Mouse (Mus musculus) ES-E14 (cell line): ENCODE data around the gene Ppp1r10.

Source experiments
- CHD2 ChIP-seq: IDR thresholded peaks from 2 replicates; pipeline ENCODE4 v1.6.1; 2014; ENCODE audit warnings: mild to moderate bottlenecking, low read depth, low read length, inconsistent platforms
- HCFC1 ChIP-seq: IDR thresholded peaks from 2 replicates; pipeline ENCODE4 v1.6.1; 2012; ENCODE audit warnings: low read length, inconsistent platforms, borderline replicate concordance; ENCODE audit not compliant: insufficient read depth
- MAFK ChIP-seq: IDR thresholded peaks from 2 replicates; pipeline ENCODE4 v1.6.1; 2014; ENCODE audit warnings: mild to moderate bottlenecking, low read depth, low read length, inconsistent platforms; ENCODE audit not compliant: insufficient read depth
- ZC3H11A ChIP-seq: IDR thresholded peaks from 2 replicates; pipeline ENCODE4 v1.6.1; 2012; ENCODE audit warnings: low read depth, mild to moderate bottlenecking, inconsistent platforms, low read length, borderline replicate concordance
- ZNF384 ChIP-seq: IDR thresholded peaks from 2 replicates; pipeline ENCODE4 v1.6.1; 2012; ENCODE audit warnings: low read depth, low read length, inconsistent platforms

- TF ChIP-seq CHD2 (no peak), MAFK (no peak), ZC3H11A (no peak), HCFC1 (no peak), ZNF384 (no peak)
Observed at GRCm38 (mm10) chr17:35900636-35901035, 15.6 kb upstream of the Ppp1r10 start.
